Mouse (Mus musculus): ENCODE measurements around the gene Mpv17l. TPM values are rescaled to one million over a fixed set of nuclear protein-coding genes. Genes with fewer than 3 reads are reported as not detected.

Mpv17l gene
- polyA plus RNA-seq (2015; fragmentation: Nextera tagmentation; extraction: Ambion mirVana): 6.6 and 11.9 TPM in 2 replicates

DNA sequence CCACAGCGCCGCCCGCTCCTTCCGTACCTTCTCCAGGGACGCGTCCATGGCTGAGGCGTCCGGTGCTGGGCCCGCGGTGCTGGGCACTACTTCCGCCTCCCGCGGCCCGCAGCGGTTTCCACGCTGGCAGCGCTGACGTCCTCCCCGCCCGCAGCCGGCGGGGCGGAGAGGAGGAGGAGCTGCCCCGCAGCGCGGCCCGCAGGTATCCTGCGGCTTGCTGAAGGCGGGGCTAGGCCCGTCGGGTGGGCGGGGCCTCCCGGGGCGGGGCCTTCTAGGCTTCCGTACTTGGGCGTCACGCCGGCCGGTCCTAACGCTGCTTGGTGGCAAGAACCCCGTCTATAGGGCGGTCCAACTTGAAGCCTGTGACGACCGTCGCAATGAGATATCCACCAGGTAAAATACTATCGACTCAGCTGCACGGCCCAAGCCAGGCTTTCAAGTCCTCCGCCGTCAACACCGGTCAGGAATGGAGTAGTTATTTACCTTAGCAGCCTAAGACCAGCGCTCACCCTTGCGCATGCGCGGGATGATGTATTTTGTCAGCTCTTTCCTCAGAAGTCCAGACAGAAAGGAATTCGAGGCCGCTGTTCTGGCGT is at the start of gene Mpv17l, which contains the start of gene Pdxdc1:
Gene Mpv17l (plus strand): TSS at position 274 of the 596 bp plus-strand sequence.
Gene Pdxdc1 (minus strand): TSS at position 244 of the 596 bp plus-strand sequence.

DNA sequence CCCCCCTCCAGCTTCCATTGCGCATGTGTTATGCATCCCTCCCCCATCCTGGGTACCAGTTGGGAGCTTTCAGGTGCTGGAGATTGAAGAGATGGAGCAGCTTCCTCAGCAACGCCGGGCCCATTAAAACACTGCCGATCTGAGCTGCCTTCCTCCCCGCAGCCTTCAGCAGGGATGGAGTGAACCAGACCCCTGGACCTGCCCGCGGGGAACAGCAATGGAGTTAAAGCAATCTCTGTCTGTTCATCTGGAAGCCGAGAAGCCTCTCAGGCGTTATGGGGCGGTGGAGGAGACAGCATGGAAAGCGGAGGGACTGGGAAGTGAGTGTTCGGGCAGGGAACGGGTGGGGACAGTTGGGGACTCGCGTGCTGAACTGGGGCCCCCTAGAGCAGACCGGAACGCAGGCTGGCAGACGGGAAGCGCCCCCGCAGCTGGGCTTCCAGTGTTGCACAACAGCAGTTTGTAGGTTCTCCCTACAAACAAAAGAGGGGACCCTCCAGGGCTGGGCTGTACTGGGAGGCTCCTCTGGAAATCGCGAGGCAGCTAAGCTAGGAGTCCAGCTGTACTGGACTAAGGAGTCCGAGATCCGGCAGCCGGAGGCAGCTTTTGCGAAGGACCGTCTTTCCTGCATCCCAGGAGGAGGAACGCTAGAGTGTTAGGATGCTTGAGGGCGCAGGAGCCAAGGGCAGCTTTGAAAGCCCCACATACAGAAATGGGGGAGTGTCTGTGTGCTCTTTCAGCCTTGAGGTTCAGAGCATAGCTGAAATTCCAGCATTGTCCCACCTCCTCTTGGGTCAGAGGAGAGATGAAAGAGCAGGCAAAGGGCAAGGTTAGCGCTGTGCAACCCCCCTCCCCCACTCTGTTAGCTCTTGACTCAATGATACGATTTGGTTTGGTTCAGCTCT is 83.9 kb downstream of the Mpv17l start, which contains the start of the genes 2900011O08Rik and Ifitm7:
Gene 2900011O08Rik (plus strand): TSS at position 31 of the 905 bp plus-strand sequence.
Gene Ifitm7 (minus strand): TSS at position 315 of the 905 bp plus-strand sequence.

Other genes starting within 250 kb of the Mpv17l start
- gene Parn, start 235.0 kb upstream of the Mpv17l start, polyA plus RNA-seq (2015; fragmentation: Nextera tagmentation; extraction: Ambion mirVana): 29.8 and 40.5 TPM in 2 replicates
- gene Bfar, start 231.3 kb upstream of the Mpv17l start, polyA plus RNA-seq (2015; fragmentation: Nextera tagmentation; extraction: Ambion mirVana): 34.0 and 41.5 TPM in 2 replicates
- gene 3110001I22Rik, start 231.2 kb upstream of the Mpv17l start, polyA plus RNA-seq (2015; fragmentation: Nextera tagmentation; extraction: Ambion mirVana): 4.2 and 4.6 TPM in 2 replicates
- gene Pla2g10, start 172.2 kb upstream of the Mpv17l start, polyA plus RNA-seq (2015; fragmentation: Nextera tagmentation; extraction: Ambion mirVana): 0.19 and 0.93 TPM in 2 replicates
- 29.2 and 48.2 TPM in 2 replicates for gene Rrn3, start 122.5 kb upstream of the Mpv17l start, polyA plus RNA-seq (2015; fragmentation: Nextera tagmentation; extraction: Ambion mirVana)
- 133 and 164 TPM in 2 replicates for gene Ntan1, start 84.3 kb upstream of the Mpv17l start, polyA plus RNA-seq (2015; fragmentation: Nextera tagmentation; extraction: Ambion mirVana)
- 40.8 and 60.1 TPM in 2 replicates for gene Pdxdc1, start within 50 bp of the Mpv17l start, polyA plus RNA-seq (2015; fragmentation: Nextera tagmentation; extraction: Ambion mirVana)
- gene 2900011O08Rik, start 83.4 kb downstream of the Mpv17l start, polyA plus RNA-seq (2015; fragmentation: Nextera tagmentation; extraction: Ambion mirVana): 4.4 and 7.9 TPM in 2 replicates
- gene Ifitm7, start 83.7 kb downstream of the Mpv17l start, polyA plus RNA-seq (2015; fragmentation: Nextera tagmentation; extraction: Ambion mirVana): 0.33 and 0.77 TPM in 2 replicates

All from adrenal gland, postnatal 0 days (tissue).